Mouse (Mus musculus): ENCODE results near the gene Otx1. TPM values are rescaled to one million over a fixed set of nuclear protein-coding genes. Genes with fewer than 3 reads are reported as not detected.

The Otx1 gene
- total RNA-seq (2021) = not detected
- long read RNA-seq, experiment 1 = 0 reads
- long read RNA-seq, experiment 2 = 0 reads

DNA sequence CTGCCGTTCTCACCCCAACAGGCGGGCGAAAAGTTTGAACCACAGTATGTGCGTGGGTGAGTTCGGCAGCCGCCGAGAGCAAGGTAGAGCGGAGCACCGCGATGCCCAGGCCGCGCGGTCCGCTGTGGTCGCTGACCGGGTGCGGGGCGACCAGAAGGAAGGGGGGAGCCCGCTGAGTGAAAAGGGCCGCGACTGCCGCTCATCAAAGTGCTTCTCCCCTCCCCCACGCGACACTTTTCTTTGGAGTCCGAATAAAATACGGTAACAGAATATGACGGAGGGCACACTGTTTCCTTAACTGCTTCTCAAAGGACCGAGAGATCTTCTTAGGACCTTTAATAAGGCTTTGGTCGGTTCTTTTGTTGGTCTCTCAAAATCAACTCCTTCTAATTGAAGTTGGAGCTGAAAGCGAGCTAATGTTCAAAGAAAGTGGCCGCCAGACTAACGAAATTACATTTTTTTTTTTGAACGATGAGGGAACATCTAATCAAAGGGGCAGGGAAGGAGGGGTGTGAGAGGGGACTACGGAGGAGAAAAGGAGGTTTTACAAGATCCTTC is at the start of gene Otx1:
TSS of gene Otx1 (minus strand) at position 115 of the 558 bp plus-strand sequence.
- no peak for DNase-seq

GRCm38 (mm10) chr11:22050864-22051263 is 48.2 kb upstream of the Otx1 start:
- DNase-seq = no peak

- no peak for DNase-seq
These were observed 37.2 kb upstream of the Otx1 start for GRCm38 (mm10) chr11:22039854-22040426.

- DNase-seq = no peak
These were observed 31.9 kb upstream of the Otx1 start for GRCm38 (mm10) chr11:22034564-22035105.

DNA sequence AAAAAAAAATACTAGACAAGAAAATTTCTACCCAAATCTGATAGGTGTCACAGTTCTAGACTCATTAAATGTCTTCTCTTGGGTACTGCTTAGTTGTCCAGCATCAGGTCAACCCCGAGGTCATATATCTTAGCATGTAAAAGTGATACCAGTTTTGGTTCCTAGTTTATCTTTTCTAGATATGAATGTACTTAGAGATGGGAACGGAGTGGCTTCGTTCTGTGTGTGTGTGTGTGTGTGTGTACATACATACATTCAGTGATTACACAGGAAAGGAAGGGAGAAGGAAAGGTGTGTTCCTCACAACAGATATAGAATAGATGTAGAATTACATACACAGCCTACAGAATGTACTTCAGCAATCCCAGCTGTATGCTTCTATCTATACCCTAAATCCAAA is 30.9 kb upstream of the Otx1 start:
- DNase-seq = no peak

DNA sequence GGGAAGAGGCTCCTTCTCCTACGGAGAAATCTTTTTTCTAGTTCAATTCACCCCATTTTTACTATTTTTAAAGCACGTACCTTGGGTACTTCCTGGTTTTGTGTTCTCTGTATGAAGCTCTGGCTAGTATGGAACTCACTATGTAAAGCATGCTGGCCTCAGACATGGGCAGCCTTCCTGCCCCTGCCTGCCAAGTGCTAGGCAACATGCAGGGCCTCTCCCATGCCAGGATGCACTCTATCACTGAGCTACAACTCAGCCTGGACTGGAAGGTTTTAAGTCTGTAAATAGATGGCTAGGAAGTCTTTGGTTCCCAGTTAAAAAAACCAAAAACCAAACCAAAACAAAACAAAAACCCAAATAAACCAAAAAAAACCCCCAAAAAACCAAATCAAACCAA is 17.9 kb upstream of the Otx1 start:
- no peak for DNase-seq

DNA sequence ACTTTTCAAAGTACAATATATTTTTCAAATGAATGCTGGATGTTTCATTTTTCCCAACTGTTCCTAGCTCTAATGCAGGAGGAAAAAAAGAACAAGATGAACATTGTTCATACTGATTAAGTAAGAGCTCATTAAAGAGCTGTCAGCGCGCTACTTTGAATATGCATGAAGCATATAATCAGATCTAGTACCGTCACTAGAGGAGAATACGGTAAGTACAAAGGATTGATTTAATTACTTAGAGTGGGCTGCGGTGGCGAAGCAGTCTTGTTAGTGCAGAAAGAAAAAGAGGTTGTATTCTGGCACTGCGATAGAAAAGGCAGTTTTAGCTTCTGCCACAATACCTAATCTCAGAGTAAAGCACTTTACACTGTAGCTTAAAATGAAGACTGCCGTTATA is 14.7 kb upstream of the Otx1 start:
- no peak for DNase-seq

DNA sequence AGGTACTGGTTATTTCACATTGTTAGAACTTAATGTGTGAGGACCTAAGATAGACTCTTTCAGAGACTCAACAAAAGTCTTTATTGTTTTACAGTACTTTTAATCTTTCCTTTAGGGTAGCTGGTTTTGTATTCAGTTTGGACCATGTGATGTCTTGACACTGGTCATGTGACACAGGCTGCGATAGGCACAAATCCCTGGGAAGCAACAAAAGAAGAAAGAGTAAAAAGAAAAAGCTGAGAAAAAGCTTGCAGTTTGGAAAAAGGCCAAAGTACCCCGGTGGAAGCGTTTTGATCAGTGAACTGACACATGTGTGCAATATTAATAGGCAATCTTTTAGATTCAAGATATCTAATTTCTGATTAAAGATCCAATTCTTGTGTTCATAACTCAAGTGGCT is 13.6 kb upstream of the Otx1 start:
- no peak for DNase-seq

- no peak for DNase-seq
These were observed 6.1 kb upstream of the Otx1 start for GRCm38 (mm10) chr11:22008817-22009216.

GRCm38 (mm10) chr11:22008129-22008596 is 5.5 kb upstream of the Otx1 start:
- no peak for DNase-seq

DNA sequence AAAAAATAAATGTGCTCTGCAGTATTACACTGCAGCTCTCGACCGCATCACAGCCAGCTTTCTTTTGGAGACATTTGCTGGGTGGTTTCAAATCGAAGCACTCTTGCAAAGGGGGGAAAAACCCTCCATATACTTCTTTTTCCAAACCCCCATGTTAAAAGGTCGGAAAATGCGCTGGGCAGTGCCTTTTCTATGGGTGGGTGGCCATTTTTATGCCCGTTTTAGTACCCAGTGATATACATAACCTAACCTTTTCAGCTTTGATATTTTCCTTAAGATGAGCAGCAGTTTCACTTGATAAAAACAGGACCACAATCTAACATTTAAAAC is 5.0 kb upstream of the Otx1 start:
- no peak for DNase-seq

DNA sequence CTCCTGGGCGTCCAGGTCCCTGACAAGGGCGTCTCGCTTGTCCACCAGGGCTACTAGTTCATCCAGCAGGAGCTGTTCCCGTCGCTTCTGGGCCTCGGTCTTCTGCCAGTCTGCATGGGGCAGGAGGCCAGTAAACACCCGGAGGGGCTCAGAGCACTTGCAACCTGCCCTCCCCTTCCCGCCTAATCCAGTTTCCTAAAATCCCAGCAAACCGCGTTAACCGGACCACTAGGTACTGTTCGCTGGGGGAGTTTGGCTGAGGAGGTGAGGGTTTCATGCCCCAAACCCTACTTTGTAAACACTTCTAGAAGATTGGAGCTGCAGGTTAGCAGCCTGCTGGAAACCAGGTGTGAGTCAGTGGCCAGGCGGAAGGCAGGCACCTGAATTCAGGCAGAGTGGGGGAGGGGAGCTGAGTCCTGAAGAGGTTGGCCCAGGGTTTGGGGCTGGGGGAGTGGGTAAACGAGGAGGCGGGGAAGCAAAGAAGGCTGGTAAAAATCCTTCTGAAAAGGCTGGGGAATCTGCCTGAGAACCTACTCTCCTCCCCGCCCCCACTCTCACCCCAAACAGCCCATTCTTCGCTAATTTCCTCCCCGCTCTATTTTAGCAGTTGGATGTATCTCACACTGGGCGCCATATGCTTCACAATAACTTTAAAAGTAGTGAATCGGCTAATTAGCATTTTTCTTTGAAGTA is 4.5 kb upstream of the Otx1 start:
- no peak for DNase-seq

DNA sequence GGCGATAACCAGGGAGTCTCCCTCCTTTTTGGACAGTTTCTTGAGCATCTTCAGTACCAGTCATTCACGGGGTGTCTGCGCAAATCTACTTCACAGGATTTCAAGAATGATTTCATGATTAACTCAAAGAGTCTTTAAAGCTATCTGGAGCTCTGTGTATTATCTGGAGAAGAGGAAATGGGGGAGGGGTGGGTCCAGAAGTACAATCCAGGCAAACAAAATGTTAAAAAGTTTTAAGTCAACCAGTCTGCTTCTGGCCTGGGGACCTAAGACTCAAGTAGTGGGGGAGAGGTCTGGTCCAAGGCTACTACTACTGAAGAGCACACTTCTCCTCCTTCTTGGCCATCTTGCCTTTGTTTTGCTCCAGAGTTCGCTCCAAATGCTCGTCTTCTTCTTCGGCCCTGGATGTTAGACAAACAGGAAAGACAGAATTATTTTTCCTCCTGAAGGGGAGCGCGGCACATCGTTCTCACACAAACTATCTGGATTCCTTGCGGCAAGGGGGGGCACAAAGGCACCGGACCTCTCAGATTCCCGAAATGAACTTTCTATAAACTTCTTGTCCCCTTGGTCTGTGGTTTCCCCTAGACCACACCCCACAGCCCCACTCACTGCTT is 3.9 kb upstream of the Otx1 start:
- DNase-seq = no peak

DNA sequence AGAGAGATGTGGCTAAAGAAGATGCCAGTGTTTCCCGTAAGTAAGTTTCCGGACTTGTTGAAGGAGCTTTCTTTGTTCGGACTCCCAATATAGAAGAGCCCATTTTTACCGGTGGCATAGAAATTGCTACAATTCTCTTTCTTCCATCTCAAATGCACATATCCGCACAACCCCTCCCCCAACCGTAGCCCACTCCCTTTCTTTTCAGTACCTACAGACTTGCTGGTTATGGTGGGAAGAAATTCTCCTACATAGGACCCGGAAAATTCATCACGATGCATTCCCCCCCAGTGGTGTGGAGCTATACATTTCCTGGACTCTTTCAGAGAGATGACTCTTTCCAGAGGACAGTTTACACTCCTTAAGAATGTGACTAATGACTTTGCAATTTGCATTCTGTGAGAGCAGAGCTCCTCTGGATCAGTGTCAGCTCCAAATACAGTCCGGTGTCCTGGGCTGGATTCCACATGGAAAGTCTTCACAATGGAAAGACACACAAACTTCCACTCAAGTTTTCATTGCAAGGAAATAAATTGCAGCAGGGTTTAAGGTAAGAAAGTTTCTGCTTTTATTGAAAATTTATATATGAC is 2.7 kb upstream of the Otx1 start:
- DNase-seq = no peak

DNA sequence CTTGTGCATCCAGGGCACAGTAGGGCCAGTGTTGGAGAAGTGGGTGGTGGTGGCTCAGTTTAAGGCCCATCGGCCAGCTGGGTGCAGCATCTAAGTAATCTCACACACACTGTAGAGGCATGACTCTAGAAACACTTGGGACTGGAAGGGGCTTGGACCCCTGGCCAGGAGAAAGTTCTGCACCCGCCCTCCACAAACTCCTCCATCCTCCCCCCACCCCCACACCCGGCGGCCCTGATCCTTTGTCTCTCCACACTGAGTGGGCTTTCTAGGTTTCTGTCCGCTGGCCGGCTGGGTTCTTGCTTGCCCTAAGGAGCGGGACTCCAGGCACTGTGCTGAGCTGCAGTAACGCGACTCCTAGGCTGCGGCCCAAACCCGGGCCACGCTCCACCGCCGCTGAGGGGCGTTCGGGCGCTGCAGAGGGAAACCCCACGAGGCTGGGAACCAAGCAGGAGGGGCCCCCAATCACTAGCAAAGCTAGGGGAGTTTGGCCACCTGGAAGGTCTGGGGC is 1.7 kb upstream of the Otx1 start:
- no peak for DNase-seq

- no peak for DNase-seq
These were observed 764 bp upstream of the Otx1 start for GRCm38 (mm10) chr11:22003341-22003981.

DNA sequence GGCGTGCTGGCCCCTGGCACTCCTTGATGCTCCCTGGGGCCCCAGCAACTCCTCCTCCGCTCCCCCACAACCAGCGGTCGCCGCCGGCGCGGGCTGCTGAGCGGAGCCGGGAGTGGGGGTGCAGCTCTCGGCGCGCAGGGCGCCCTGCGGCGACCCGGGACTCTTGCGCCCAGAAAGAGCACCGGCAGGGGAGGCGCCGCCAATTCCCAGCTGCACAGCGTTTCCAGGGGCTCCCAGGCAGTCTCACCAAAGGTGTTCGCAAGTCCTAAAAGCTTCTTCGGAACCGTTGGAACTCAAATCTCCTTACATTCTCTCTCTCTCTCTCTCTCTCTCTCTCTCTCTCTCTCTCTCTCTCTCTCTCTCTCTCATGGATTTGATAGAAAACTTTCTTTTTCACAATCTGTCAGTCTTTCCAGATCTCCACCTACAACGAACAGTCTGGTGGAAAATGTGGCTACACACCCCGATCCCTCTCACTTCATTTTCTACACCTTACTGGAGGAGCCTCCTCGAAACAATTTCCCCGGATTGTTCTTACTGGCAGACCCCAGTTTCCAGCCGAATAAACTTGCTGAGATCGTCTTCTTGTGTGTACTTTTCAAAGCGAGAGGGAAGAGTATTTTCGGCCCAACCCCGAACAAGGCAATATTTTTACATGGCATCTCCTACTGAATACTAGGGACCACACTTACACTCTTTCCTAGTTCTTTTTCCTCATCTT is 475 bp downstream of the Otx1 start:
- no peak for DNase-seq

DNA sequence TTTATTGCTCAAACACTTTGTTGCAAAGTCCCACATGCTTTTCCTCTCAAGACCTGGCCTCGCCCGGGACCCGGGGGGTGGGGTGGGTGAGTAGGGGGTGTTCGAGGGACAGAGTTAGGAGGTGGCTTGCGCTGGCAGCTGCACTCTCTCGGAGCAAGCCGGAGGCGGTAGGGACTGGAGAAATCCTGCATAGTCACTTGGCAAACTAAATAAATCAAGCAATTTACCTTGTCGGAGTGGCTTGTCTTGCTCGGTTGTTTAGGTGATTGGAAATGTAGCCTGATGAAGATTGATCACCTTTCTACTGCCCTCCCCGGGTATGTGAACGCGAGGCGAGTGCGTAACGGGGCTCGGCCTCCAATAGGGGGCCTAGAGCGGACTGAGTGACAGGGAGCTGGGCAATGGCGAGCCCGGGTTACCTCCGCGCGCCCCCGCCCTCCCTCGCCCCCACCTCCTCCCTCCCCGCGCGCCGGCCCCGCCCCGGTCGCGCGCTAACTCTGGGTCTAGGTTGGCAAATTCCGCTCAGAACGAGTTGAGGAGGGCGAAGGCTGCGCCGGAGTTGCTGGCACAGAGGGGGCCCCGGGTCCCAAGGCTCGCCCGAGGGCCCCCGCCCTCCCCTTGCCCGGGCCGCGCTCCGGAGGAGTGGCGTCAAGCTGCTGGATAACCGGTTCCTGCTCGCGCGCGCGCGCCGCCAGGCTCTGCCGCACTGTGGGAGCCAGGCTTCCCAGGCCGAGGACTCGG is 1.2 kb downstream of the Otx1 start:
- DNase-seq = peak; percentile 30

DNA sequence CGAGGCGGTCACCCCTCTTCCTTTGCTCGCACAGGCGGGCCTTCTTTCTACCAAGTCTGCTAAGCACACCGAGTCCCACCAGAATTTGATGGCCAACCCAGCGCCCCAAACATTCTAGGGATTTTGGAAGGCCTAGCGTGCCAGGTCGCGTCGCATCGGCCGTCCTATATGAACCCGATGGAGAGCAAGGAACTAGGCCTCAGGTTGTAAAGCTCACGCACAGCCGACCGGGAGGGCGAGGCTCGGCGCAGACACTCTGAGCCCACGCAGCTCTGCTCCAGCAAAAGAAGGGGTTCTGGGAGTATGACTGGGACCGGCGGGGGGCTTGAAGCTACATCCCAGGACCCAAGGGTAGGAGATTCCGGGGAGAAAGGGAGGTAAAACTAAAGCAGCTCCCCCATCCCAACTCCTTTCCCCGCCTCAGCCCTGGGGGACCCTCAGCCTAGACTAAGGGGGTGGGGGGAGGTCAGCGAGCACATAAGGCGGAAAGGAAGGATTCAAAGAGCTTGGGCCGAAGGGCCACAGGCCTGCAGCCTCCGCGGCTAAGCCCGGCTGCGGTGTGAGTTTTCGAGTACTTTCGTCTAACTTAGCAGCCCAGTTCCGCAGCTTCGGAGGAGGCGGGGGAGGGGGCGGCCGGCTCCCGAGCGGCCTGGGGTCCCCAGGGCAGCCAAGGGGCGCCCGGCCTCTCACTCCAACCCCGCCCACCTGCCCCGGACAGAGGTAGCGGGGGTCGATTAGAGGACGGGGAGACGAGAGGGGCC is 2.2 kb downstream of the Otx1 start:
- DNase-seq = no peak

Data from gastrocnemius, postnatal 25 days (tissue).